Mouse (Mus musculus) CH12.LX (cell line): ENCODE measurements around the gene Asb10. TPM values are rescaled to one million over a fixed set of nuclear protein-coding genes. Genes with fewer than 3 reads are reported as not detected.

Experiments used
- DNase-seq: peaks from one replicate; pipeline ENCODE4 v3.0.0-alpha.2; 2013; ENCODE audit errors: extremely low read depth
- H3K27ac ChIP-seq: 2 replicates; pipeline ENCODE4 v1.5.1; 2012; ENCODE audit warnings: low read depth, mild to moderate bottlenecking, control low read depth, moderate library complexity; ENCODE audit not compliant: insufficient read depth
- H3K27me3 ChIP-seq: replicated peaks from 2 replicates; pipeline ENCODE3; 2012; ENCODE audit warnings: inconsistent platforms
- H3K36me3 ChIP-seq, 2 experiments: replicated peaks in 1 of 2; 2 replicates each; pipeline versions ENCODE3 to v1.6.1; 2012; ENCODE audit warnings: inconsistent platforms in 1 of 2, low read length in 1 of 2, mild to moderate bottlenecking in 1 of 2, mixed read lengths in 1 of 2, moderate library complexity in 1 of 2; ENCODE audit not compliant: control insufficient read depth in 1 of 2, insufficient read depth in 1 of 2
- H3K4me1 ChIP-seq, 2 experiments: 2 replicates each; pipeline ENCODE4 v1.6.1; 2012; ENCODE audit warnings: inconsistent platforms in 1 of 2, moderate library complexity in 1 of 2; ENCODE audit not compliant: insufficient read depth in 2 of 2, control insufficient read depth in 1 of 2
- H3K4me2 ChIP-seq: 2 replicates; pipeline ENCODE4 v1.6.1; 2012; ENCODE audit warnings: low read depth, mild to moderate bottlenecking, control low read depth; ENCODE audit not compliant: poor library complexity, insufficient read depth, severe bottlenecking
- H3K4me3 ChIP-seq, 3 experiments: fragments of 150-350 bp in 1 of 3; sonication (generic) in 1 of 3; replicated peaks in 1 of 3; 2 replicates each; pipeline versions ENCODE3 to v1.5.1; 2011 to 2012; ENCODE audit warnings: low read depth in 2 of 3, low read length in 2 of 3, mild to moderate bottlenecking in 2 of 3, moderate library complexity in 2 of 3, control low read depth in 1 of 3, improper control_type of control experiment in 1 of 3, inconsistent platforms in 1 of 3, mixed read lengths in 1 of 3; ENCODE audit not compliant: poor library complexity in 1 of 3
- H3K79me2 ChIP-seq: replicated peaks from 2 replicates; pipeline ENCODE4 v1.6.1; 2012; ENCODE audit warnings: mild to moderate bottlenecking, moderate library complexity; ENCODE audit not compliant: control insufficient read depth, poor library complexity, insufficient read depth, severe bottlenecking; ENCODE audit errors: extremely low read depth
- H3K9ac ChIP-seq: 2 replicates; pipeline ENCODE4 v1.6.1; 2012; ENCODE audit warnings: low read depth, mild to moderate bottlenecking, control low read depth, moderate library complexity; ENCODE audit not compliant: insufficient read depth
- H3K9me3 ChIP-seq: replicated peaks from 2 replicates; pipeline ENCODE3; 2012; ENCODE audit warnings: low read length, inconsistent platforms, mixed read lengths
- BHLHE40 ChIP-seq: IDR thresholded peaks from 2 replicates; pipeline ENCODE4 v1.6.1; 2011; ENCODE audit warnings: mild to moderate bottlenecking, low read depth, low read length, improper control_type of control experiment
- CHD1 ChIP-seq: IDR thresholded peaks from 2 replicates; pipeline ENCODE4 v1.6.1; 2012; ENCODE audit warnings: low read depth, low read length, improper control_type of control experiment, inconsistent platforms
- ELF1 ChIP-seq: IDR thresholded peaks from 2 replicates; pipeline ENCODE4 v1.6.1; 2014; ENCODE audit warnings: low read depth, mild to moderate bottlenecking, inconsistent platforms, low read length, improper control_type of control experiment
- EP300 ChIP-seq: IDR thresholded peaks from 2 replicates; pipeline ENCODE4 v1.6.1; 2011; ENCODE audit warnings: low read length, improper control_type of control experiment
- GABPA ChIP-seq: IDR thresholded peaks from 2 replicates; pipeline ENCODE4 v1.6.1; 2012; ENCODE audit warnings: low read depth, low read length, improper control_type of control experiment, inconsistent platforms; ENCODE audit not compliant: insufficient replicate concordance
- HCFC1 ChIP-seq: IDR thresholded peaks from 2 replicates; pipeline ENCODE4 v1.6.1; 2012; ENCODE audit warnings: low read depth, mild to moderate bottlenecking, inconsistent platforms, low read length, improper control_type of control experiment
- IRF4 ChIP-seq: IDR thresholded peaks from 2 replicates; pipeline ENCODE4 v1.6.1; 2014; ENCODE audit warnings: low read depth, mild to moderate bottlenecking, inconsistent platforms, low read length, improper control_type of control experiment
- JUN ChIP-seq: IDR thresholded peaks from 2 replicates; pipeline ENCODE4 v1.6.1; 2011; ENCODE audit warnings: low read depth, mild to moderate bottlenecking, low read length, improper control_type of control experiment, moderate library complexity; ENCODE audit not compliant: insufficient read depth
- JUND ChIP-seq: conservative IDR thresholded peaks from 2 replicates; pipeline ENCODE4 v1.6.1; 2011; ENCODE audit warnings: low read depth, low read length, improper control_type of control experiment
- MAFK ChIP-seq: IDR thresholded peaks from 2 replicates; pipeline ENCODE4 v1.6.1; 2011; ENCODE audit warnings: low read length, improper control_type of control experiment; ENCODE audit not compliant: insufficient replicate concordance
- MAX ChIP-seq: IDR thresholded peaks from 2 replicates; pipeline ENCODE4 v1.6.1; 2011; ENCODE audit warnings: low read length, improper control_type of control experiment
- MAZ ChIP-seq: IDR thresholded peaks from 2 replicates; pipeline ENCODE4 v1.6.1; 2012; ENCODE audit warnings: low read depth, mild to moderate bottlenecking, inconsistent platforms, low read length, improper control_type of control experiment, moderate library complexity
- MEF2A ChIP-seq: IDR thresholded peaks from 2 replicates; pipeline ENCODE4 v1.6.1; 2014; ENCODE audit warnings: low read depth, mild to moderate bottlenecking, inconsistent platforms, low read length, improper control_type of control experiment, borderline replicate concordance
- MXI1 ChIP-seq: IDR thresholded peaks from 2 replicates; pipeline ENCODE4 v1.6.1; 2011; ENCODE audit warnings: mild to moderate bottlenecking, low read depth, low read length, improper control_type of control experiment
- NELFE ChIP-seq: IDR thresholded peaks from 2 replicates; pipeline ENCODE4 v1.6.1; 2011; ENCODE audit warnings: low read depth, low read length, improper control_type of control experiment
- NRF1 ChIP-seq: IDR thresholded peaks from 2 replicates; pipeline ENCODE4 v1.6.1; 2014; ENCODE audit warnings: low read depth, mild to moderate bottlenecking, inconsistent platforms, low read length, improper control_type of control experiment, moderate library complexity
- PAX5 ChIP-seq: IDR thresholded peaks from 2 replicates; pipeline ENCODE4 v1.6.1; 2012; ENCODE audit warnings: low read length, inconsistent platforms, mixed read lengths
- POLR2A ChIP-seq: IDR thresholded peaks from 2 replicates; pipeline ENCODE4 v1.6.1; 2011; ENCODE audit warnings: low read depth, mild to moderate bottlenecking, improper control_type of control experiment, low read length
- POLR2AphosphoS2 ChIP-seq: IDR thresholded peaks from 2 replicates; pipeline ENCODE4 v1.6.1; 2011; ENCODE audit warnings: low read depth, low read length, improper control_type of control experiment
- RCOR1 ChIP-seq: conservative IDR thresholded peaks from 2 replicates; pipeline ENCODE4 v1.6.1; 2012; ENCODE audit warnings: low read depth, mild to moderate bottlenecking, inconsistent platforms, low read length, improper control_type of control experiment
- SIN3A ChIP-seq: IDR thresholded peaks from 2 replicates; pipeline ENCODE4 v1.6.1; 2012; ENCODE audit warnings: low read length, improper control_type of control experiment, inconsistent platforms
- TBP ChIP-seq: conservative IDR thresholded peaks from 2 replicates; pipeline ENCODE4 v1.6.1; 2011; ENCODE audit warnings: low read depth, low read length, improper control_type of control experiment
- UBTF ChIP-seq: IDR thresholded peaks from 2 replicates; pipeline ENCODE4 v1.6.1; 2012; ENCODE audit warnings: low read depth, mild to moderate bottlenecking, inconsistent platforms, low read length, improper control_type of control experiment, moderate library complexity
- USF1 ChIP-seq: IDR thresholded peaks from 2 replicates; pipeline ENCODE4 v1.6.1; 2014; ENCODE audit warnings: low read depth, mild to moderate bottlenecking, inconsistent platforms, low read length, improper control_type of control experiment
- USF2 ChIP-seq: conservative IDR thresholded peaks from 2 replicates; pipeline ENCODE4 v1.6.1; 2011; ENCODE audit warnings: low read depth, low read length, improper control_type of control experiment
- ZC3H11A ChIP-seq: IDR thresholded peaks from 2 replicates; pipeline ENCODE4 v1.6.1; 2012; ENCODE audit warnings: low read depth, mild to moderate bottlenecking, inconsistent platforms, low read length, improper control_type of control experiment
- ZKSCAN1 ChIP-seq: IDR thresholded peaks from 2 replicates; pipeline ENCODE4 v1.6.1; 2012; ENCODE audit warnings: low read depth, inconsistent platforms, low read length, improper control_type of control experiment, borderline replicate concordance
- ZNF384 ChIP-seq: IDR thresholded peaks from 2 replicates; pipeline ENCODE4 v1.6.1; 2012; ENCODE audit warnings: low read depth, low read length, improper control_type of control experiment, inconsistent platforms
- dilution Hi-C: fragments of 300-500 bp; cut with MboI; formaldehyde crosslinking; loops from 2 replicates; pipeline ENCODE4 v1.14.3; 2020; ENCODE audit warnings: low sequenced_read_pairs; ENCODE audit not compliant: extremely low pct_unique_long_range_greater_than_20kb, extremely low pct_ligation_motif_present
- in situ Hi-C: fragments of 300-500 bp; cut with MboI; formaldehyde crosslinking; loops from 3 replicates; pipeline ENCODE4 v1.14.3; 2019; ENCODE audit warnings: low sequenced_read_pairs, low pct_ligation_motif_present, low pct_unique_long_range_greater_than_20kb, mixed read lengths
- polyA plus RNA-seq: library from polyadenylated mRNA; unstranded; fragments of >175 nt; gene quantifications from 2 replicates; pipeline ENCODE4 v1.2.1, GENCODE M21; 2012; ENCODE audit warnings: low read depth; ENCODE audit not compliant: insufficient read length
- total RNA-seq, 2 experiments: library from RNA; depleted of rRNA; stranded (reverse); fragments of 300-350 nt in 1 of 2; fragments of >200 nt in 1 of 2; gene quantifications; 2 replicates each; pipeline ENCODE4 v1.2.3; 2012 to 2014

The Asb10 gene
- total and polyA plus RNA-seq, 3 experiments = not detected

DNA sequence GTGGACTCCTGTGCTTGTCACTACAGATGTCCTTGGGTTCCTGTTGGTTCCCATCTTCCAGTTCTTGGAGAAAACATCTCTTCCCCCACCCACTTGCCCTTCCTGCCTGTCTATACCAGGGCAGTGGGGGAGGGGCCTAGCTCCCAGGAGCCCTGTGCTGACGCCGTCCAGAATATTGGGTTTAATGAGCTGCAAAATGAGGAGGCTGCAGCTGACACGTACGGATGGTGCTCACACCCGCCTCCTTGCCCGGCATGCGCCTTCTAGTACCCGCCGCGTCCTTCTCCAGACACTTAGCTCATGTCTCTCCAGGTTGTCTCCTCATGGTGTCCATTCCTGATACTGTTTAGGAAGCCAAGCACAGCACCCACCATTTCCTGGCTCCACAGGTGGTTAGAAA, 41.7 kb downstream of the Asb10 start:
- no peak overlapping the region for H3K4me2 ChIP-seq
- H3K27me3 ChIP-seq = no peaks in the 10 kb centered on the region
- no peak overlapping the region for H3K27ac ChIP-seq
- no peak overlapping the region for H3K9ac ChIP-seq
- no peak for TF ChIP-seq JUND
- no peak for TF ChIP-seq MXI1
- TF ChIP-seq JUN = no peak
- no peak for TF ChIP-seq IRF4
- TF ChIP-seq SIN3A = no peak
- no peak for TF ChIP-seq EP300
- TF ChIP-seq UBTF = no peak
- no peak for TF ChIP-seq NELFE
- TF ChIP-seq RCOR1 = no peak
- no peak for TF ChIP-seq TBP
- TF ChIP-seq NRF1 = no peak
- no peak for TF ChIP-seq ZKSCAN1
- no peak for TF ChIP-seq MAFK
- no peak for TF ChIP-seq ZC3H11A
- TF ChIP-seq CHD1 = no peak
- TF ChIP-seq USF1 = no peak
- dilution Hi-C loops (no loop called here), in situ Hi-C loops (no loop called here)
- H3K4me3 ChIP-seq = no peak overlapping the region
- no peaks in the 10 kb centered on the region for H3K9me3 ChIP-seq
- peaks cover 46 to 96% of the 10 kb centered on the region in 2 experiments for H3K36me3 ChIP-seq
- DNase-seq = no peak
- no peaks in the 10 kb centered on the region for H3K79me2 ChIP-seq
- H3K4me1 ChIP-seq = no peaks in the 10 kb centered on the region

DNA sequence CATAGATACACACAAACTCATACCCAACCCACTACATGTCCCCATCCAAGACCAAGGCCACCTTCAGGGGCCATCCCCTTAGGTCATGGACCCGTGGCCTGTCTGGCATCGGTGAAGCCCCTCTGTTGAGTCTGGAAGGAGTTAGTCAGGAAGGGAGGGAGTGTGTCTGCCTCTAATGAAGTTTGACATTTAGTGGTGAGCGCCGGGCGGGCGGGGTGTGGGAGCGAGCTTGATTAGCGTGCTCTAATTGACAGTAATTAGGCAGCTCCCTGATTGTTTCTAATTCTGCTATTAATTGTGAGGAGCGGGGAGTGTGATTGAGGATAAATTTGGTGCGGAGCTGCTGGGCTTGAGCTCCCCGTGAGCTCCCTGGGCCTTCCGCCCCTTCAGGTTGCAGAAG, 43.3 kb downstream of the Asb10 start:
- in situ Hi-C loops (no loop called here), dilution Hi-C loops (no loop called here)
- Histone ChIP-seq H3K36me3 (peaks cover 56 to 100% of the 10 kb centered on the region in 2 experiments), H3K4me3 (no peak overlapping the region), H3K9ac (no peak overlapping the region), H3K79me2 (no peaks in the 10 kb centered on the region), H3K27me3 (no peaks in the 10 kb centered on the region), H3K27ac (no peak overlapping the region), H3K9me3 (no peaks in the 10 kb centered on the region), H3K4me2 (no peak overlapping the region), H3K4me1 (no peaks in the 10 kb centered on the region)
- TF ChIP-seq SIN3A (no peak), GABPA (no peak), POLR2A (no peak), MEF2A (no peak), JUND (no peak), CHD1 (no peak), PAX5 (no peak), ELF1 (no peak), NELFE (no peak), ZNF384 (no peak), MAX (no peak), HCFC1 (no peak), USF2 (no peak), MAZ (no peak), ZKSCAN1 (no peak), ZC3H11A (no peak), BHLHE40 (no peak), POLR2AphosphoS2 (no peak)
- no peak for DNase-seq
